Mouse (Mus musculus): ENCODE measurements around the gene Tpm4. TPM values are rescaled to one million over a fixed set of nuclear protein-coding genes. Genes with fewer than 3 reads are reported as not detected.
A peak's percentile ranks its signal among the peaks of the same experiment; 100 is the strongest.

Gene Tpm4
- polyA plus RNA-seq, 1 experiment from 2014 or later, result 634 TPM

DNA sequence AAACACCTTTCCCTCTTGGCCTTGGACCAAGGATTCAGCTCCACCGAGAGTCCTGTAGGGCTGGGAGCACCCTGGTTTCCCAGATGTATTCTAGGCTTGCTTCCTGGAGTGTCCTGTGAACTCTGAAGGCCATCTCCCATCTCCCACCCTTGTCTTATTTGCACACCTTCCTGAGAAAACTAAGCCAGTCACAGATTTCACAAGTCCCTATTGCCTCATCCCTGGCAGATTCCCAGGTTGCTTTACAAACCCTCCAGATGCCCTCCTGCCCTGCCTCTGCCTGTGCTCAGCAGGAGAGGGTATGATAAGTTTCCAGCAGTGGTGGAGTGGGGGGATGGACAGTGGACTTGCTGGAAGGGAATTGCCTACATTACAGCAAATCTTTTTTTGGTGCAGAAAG lies 11.3 kb downstream of the Tpm4 start:
- no peak overlapping the region for H3K27ac ChIP-seq
- no peak overlapping the region for H3K4me3 ChIP-seq
- H3K36me3 ChIP-seq (replicated peaks), result peaks cover 97% of the 10 kb centered on the region
- no peaks in the 10 kb centered on the region for H3K4me1 ChIP-seq
- H3K9me3 ChIP-seq, result no peaks in the 10 kb centered on the region
- WGBS, result 100% methylated on average over 1 of the region's 1 CpGs
- H3K27me3 ChIP-seq (ENCODE audit: poor library complexity, severe bottlenecking), result no peaks in the 10 kb centered on the region
- DNase-seq (ENCODE audit: extremely low spot score, low spot score), result no peak

GRCm38 (mm10) chr8:72146556-72146955 lies 11.8 kb downstream of the Tpm4 start:
- Histone ChIP-seq H3K4me1 (no peaks in the 10 kb centered on the region), H3K27ac (no peak overlapping the region), H3K36me3 (replicated peaks) (peaks cover 97% of the 10 kb centered on the region), H3K4me3 (no peak overlapping the region), H3K9me3 (no peaks in the 10 kb centered on the region), H3K27me3 (ENCODE audit: poor library complexity, severe bottlenecking) (no peaks in the 10 kb centered on the region)
- WGBS, result 96% methylated on average over 3 of the region's 3 CpGs
- DNase-seq (ENCODE audit: extremely low spot score, low spot score), result no peak

DNA sequence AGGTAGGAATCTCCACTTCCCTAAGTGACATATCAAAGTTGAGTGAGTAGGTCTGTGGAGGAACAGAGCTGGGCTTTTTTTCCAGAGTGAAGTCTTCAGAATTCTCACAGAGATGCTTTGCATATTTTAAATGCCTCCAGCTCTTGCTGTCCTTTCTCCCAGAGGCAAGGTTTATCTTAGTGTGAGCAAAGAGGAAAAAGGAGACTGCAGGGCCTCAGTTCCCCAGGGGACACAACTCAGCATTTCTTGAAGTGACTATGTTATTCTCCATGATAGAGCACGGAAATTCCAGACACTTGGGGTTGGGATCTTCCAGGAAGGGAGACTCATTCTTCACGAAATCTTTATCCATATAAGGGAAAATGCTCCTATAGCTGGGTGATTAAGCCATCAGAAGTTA lies 12.5 kb downstream of the Tpm4 start:
- no peaks in the 10 kb centered on the region for H3K4me1 ChIP-seq
- DNase-seq (ENCODE audit: extremely low spot score, low spot score), result no peak
- no peak overlapping the region for H3K4me3 ChIP-seq
- no peaks in the 10 kb centered on the region for H3K9me3 ChIP-seq
- WGBS, result 91% methylated on average over 2 of the region's 2 CpGs
- no peaks in the 10 kb centered on the region for H3K27me3 ChIP-seq (ENCODE audit: poor library complexity, severe bottlenecking)
- no peak overlapping the region for H3K27ac ChIP-seq
- peaks cover 97% of the 10 kb centered on the region for H3K36me3 ChIP-seq (replicated peaks)

- no peak for DNase-seq (ENCODE audit: extremely low spot score, low spot score)
Measured at GRCm38 (mm10) chr8:72149056-72149455, 14.3 kb downstream of the Tpm4 start.

GRCm38 (mm10) chr8:72151418-72152078 lies 16.8 kb downstream of the Tpm4 start:
- Histone ChIP-seq H3K36me3 (replicated peaks) (peaks cover 79% of the 10 kb centered on the region), H3K4me1 (no peaks in the 10 kb centered on the region), H3K4me3 (no peak overlapping the region), H3K27ac (no peak overlapping the region), H3K27me3 (ENCODE audit: poor library complexity, severe bottlenecking) (no peaks in the 10 kb centered on the region), H3K9me3 (no peaks in the 10 kb centered on the region)
- DNase-seq (ENCODE audit: extremely low spot score, low spot score), result no peak
- 88% methylated on average over 3 of the region's 3 CpGs for WGBS

More at GRCm38 (mm10) chr8:72149056-72149455, 14.3 kb downstream of the Tpm4 start:
- WGBS, result 82% methylated on average over 1 of the region's 1 CpGs
- H3K9me3 ChIP-seq, result no peaks in the 10 kb centered on the region
- H3K36me3 ChIP-seq (replicated peaks), result peaks cover 97% of the 10 kb centered on the region
- no peaks in the 10 kb centered on the region for H3K4me1 ChIP-seq
- no peaks in the 10 kb centered on the region for H3K27me3 ChIP-seq (ENCODE audit: poor library complexity, severe bottlenecking)
- H3K4me3 ChIP-seq, result no peak overlapping the region
- no peak overlapping the region for H3K27ac ChIP-seq

DNA sequence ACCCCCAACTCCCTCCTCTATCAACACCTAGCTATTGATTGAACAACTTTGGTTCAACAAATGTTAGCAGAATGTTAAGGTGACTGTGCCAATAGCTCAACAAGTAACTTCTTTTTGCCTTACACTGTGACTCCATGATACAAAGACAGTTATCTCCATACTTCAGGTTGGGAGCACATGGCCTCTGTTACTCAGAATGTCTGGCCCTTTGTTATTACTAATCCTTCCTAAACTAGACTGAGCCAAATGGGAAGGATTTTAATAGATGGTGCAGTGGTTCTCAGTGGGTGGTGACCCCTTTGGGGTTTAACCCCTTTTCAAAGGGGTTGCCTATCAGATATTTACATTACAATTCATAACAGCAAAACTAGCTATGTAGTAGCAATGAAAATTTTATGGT lies 18.6 kb downstream of the Tpm4 start:
- Histone ChIP-seq H3K36me3 (replicated peaks) (peaks cover 62% of the 10 kb centered on the region), H3K4me3 (no peak overlapping the region)
- DNase-seq (ENCODE audit: extremely low spot score, low spot score), result no peak

GRCm38 (mm10) chr8:72158096-72158495 lies 23.3 kb downstream of the Tpm4 start:
- no peak for DNase-seq (ENCODE audit: extremely low spot score, low spot score)
- Histone ChIP-seq H3K4me1 (peaks cover 23% of the 10 kb centered on the region), H3K9me3 (no peaks in the 10 kb centered on the region), H3K27ac (no peak overlapping the region), H3K27me3 (ENCODE audit: poor library complexity, severe bottlenecking) (no peaks in the 10 kb centered on the region), H3K4me3 (no peak overlapping the region), H3K36me3 (replicated peaks) (peaks cover 20% of the 10 kb centered on the region)
- WGBS, result 83% methylated on average over 2 of the region's 2 CpGs

More for the DNA sequence above, 18.6 kb downstream of the Tpm4 start:
- no peak overlapping the region for H3K27ac ChIP-seq
- no peaks in the 10 kb centered on the region for H3K9me3 ChIP-seq
- H3K27me3 ChIP-seq (ENCODE audit: poor library complexity, severe bottlenecking), result no peaks in the 10 kb centered on the region
- H3K4me1 ChIP-seq, result no peaks in the 10 kb centered on the region

DNA sequence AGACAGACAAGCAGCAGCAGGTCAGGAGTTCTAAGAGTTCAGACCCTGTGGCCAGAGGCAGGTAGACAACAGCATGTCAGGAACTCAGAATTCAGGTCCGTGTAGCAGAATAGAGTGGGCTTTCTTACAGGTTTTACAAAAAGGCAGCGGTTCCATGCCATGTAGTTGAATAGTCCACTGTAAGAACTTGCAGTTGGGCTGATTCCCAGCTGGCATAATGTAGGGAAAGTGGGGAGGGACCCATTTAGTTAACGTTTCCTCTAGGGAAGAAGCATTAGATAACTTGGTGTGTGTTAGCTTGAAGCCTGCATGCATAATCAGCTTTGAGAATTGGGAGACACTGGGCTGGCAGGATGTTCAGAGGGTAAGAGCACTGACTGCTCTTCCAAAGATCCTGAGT lies 24.0 kb downstream of the Tpm4 start:
- WGBS, result 89% methylated on average over 3 of the region's 3 CpGs

GRCm38 (mm10) chr8:72160007-72160406 lies 25.2 kb downstream of the Tpm4 start:
- DNase-seq (ENCODE audit: extremely low spot score, low spot score), result no peak
- peak overlapping the region; percentile 98 for H3K4me3 ChIP-seq
- WGBS, result 78% methylated on average over 3 of the region's 3 CpGs
- no peaks in the 10 kb centered on the region for H3K9me3 ChIP-seq
- no peak overlapping the region for H3K27ac ChIP-seq
- no peaks in the 10 kb centered on the region for H3K27me3 ChIP-seq (ENCODE audit: poor library complexity, severe bottlenecking)
- H3K36me3 ChIP-seq (replicated peaks), result peaks cover 21% of the 10 kb centered on the region
- H3K4me1 ChIP-seq, result peaks cover 24% of the 10 kb centered on the region

More for the DNA sequence above, 24.0 kb downstream of the Tpm4 start:
- Histone ChIP-seq H3K4me1 (peaks cover 24% of the 10 kb centered on the region), H3K4me3 (no peak overlapping the region), H3K9me3 (no peaks in the 10 kb centered on the region), H3K36me3 (replicated peaks) (peaks cover 20% of the 10 kb centered on the region), H3K27ac (no peak overlapping the region), H3K27me3 (ENCODE audit: poor library complexity, severe bottlenecking) (no peaks in the 10 kb centered on the region)
- DNase-seq (ENCODE audit: extremely low spot score, low spot score), result no peak

DNA sequence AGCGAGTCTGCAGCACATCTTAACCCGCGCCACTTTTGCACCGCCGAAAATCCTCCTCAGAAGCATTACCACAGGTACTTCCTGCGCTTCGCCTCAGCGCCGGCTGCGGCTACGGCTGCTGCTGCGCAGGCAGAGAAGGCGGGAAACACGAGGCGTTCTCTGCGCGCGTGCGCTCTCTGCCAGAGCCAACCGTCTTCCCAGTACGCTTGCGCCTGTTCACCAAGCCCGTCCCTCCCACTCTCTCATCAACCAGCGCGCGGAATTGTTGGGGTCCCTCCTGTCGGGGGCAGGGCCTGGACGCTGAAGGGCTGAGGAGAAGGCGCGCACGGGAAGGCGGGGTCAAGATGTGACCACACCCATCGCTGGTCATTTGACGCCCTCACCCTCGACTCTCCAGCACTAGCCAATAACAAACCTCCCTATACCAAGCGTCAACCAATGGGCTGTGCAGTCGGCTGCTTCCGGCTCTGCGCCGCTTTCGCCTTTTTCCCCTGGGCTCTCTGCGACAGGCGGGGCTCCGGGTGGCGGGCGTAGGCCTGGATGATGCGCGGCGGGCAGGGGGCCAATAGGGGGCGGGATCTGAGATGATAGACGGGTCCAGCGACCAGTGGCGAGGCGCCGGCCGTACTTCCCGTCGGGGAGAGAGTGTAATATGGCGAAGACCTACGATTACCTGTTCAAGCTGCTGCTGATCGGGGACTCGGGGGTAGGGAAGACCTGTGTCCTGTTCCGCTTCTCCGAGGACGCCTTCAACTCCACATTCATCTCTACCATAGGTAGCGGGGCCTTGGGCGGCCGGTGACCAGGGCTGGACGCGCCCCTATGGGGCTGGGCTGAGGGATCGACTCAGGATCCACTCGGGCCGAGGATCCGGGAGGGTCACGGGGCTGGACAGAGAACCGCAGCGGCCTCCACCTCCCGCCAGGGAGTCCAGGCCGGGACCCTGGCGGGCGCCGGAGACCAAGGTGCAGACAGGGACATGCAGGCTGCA lies 26.2 kb downstream of the Tpm4 start, which contains the start of gene Rab8a:
Gene Rab8a, plus strand, starts transcription at position 494 of the 991 bp plus-strand sequence.
- H3K27me3 ChIP-seq (ENCODE audit: poor library complexity, severe bottlenecking), result no peaks in the 10 kb centered on the region
- peak within 1 kb of the TSS; percentile 93 for H3K27ac ChIP-seq
- no peaks in the 10 kb centered on the region for H3K9me3 ChIP-seq
- peak; percentile 99 for DNase-seq (ENCODE audit: extremely low spot score, low spot score)
- WGBS, result under 1% methylated on average over 82 of the region's 82 CpGs
- peaks cover 30% of the 10 kb centered on the region for H3K36me3 ChIP-seq (replicated peaks)
- H3K4me3 ChIP-seq, result peak within 1 kb of the TSS; percentile 98
- H3K4me1 ChIP-seq, result peaks cover 24% of the 10 kb centered on the region

GRCm38 (mm10) chr8:72162821-72163220 lies 28.0 kb downstream of the Tpm4 start:
- Histone ChIP-seq H3K4me1 (peaks cover 24% of the 10 kb centered on the region), H3K9me3 (no peaks in the 10 kb centered on the region), H3K27me3 (ENCODE audit: poor library complexity, severe bottlenecking) (no peaks in the 10 kb centered on the region), H3K36me3 (replicated peaks) (peaks cover 45% of the 10 kb centered on the region), H3K27ac (no peak overlapping the region), H3K4me3 (peak overlapping the region; percentile 98; the same call in 1 of the 2 replicates)
- DNase-seq (ENCODE audit: extremely low spot score, low spot score), result no peak

DNA sequence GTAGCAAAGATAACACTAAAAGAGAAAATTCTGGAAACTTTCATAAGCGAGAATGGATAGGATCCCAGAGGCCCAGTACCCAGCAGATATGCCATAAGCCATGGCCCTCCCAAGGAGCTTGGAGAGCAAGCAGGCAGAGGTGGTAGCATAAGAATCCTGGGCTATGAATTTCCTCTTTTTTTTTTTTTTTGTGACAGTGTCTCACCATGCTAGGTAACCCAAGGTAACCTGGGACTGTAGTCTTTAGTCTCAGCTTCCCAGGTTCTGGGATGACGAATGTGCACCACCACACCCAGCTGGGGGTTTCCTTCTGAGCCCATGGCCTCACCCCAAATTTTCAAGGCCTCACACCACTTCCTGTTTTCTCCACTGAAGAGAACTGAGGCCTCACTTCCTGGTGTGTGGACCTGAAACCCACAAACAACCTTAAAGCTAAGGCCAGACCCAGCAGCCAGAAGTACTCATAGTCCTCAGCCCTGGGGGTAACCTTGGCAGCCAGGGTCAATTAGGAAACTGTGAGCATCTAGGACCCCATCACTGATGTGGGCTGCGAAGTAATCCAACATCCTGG lies 34.4 kb downstream of the Tpm4 start:
- no peaks in the 10 kb centered on the region for H3K4me1 ChIP-seq
- DNase-seq (ENCODE audit: extremely low spot score, low spot score), result no peak
- no peaks in the 10 kb centered on the region for H3K27me3 ChIP-seq (ENCODE audit: poor library complexity, severe bottlenecking)
- H3K4me3 ChIP-seq, result no peak overlapping the region
- H3K36me3 ChIP-seq (replicated peaks), result peaks cover 96% of the 10 kb centered on the region
- no peak overlapping the region for H3K27ac ChIP-seq
- WGBS, result 89% methylated on average over 3 of the region's 3 CpGs
- H3K9me3 ChIP-seq, result no peaks in the 10 kb centered on the region

Data from forebrain, embryonic 10.5 days (tissue).